Mouse (Mus musculus) adrenal gland, postnatal 36 days (tissue): Measurements from ENCODE around the gene Svs4. TPM values are rescaled to one million over a fixed set of nuclear protein-coding genes. Genes with fewer than 3 reads are reported as not detected.
"Not testable (repeated sequence)": the region's sequence is repeated elsewhere in the genome, so short reads cannot be mapped to it uniquely, and the experiment has no call there.

Experiments
- DNase-seq, 2 experiments: peaks; one replicate each; pipeline ENCODE4 v3.0.0; 2021; ENCODE audit warnings: mixed read lengths in 1 of 2
- long read RNA-seq, 2 experiments: library from polyadenylated mRNA; stranded (forward); transcript quantifications; one replicate each; pipeline ENCODE4 v2.0.0; 2021; ENCODE audit warnings: borderline sequencing depth in 2 of 2
- total RNA-seq, 2 experiments: library from RNA; stranded (reverse); gene quantifications; 2 replicates each; pipeline ENCODE4 v1.2.3; 2021

Svs4 gene
- total RNA-seq = not detected
- long read RNA-seq, experiment 1 = 0 reads
- long read RNA-seq, experiment 2 = 0 reads

- no peak for DNase-seq
Measured at GRCm38 (mm10) chr2:164278359-164278758, at the start of gene Svs4. Gene Svs4 (minus strand): TSS chr2:164278459.

DNA sequence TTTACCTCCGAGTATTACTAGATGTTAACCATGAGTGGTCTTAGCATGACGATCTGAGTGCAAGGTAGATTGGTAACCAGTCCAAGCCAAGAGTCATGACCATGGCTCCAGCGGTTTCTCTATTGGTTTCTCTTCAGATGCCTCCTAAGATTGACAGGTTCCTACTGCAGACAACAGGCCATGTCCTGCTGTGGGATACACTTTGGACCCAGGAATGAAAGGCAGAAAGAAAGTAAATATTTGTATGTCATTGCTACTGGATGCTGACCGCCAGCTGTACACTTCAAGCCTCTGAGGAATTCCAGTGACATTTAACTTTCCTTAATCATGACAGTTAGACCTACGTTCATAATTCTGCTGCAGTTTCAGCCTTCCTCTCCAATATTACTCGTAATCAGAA lies 42.7 kb upstream of the Svs4 start:
- DNase-seq = no peak

DNA sequence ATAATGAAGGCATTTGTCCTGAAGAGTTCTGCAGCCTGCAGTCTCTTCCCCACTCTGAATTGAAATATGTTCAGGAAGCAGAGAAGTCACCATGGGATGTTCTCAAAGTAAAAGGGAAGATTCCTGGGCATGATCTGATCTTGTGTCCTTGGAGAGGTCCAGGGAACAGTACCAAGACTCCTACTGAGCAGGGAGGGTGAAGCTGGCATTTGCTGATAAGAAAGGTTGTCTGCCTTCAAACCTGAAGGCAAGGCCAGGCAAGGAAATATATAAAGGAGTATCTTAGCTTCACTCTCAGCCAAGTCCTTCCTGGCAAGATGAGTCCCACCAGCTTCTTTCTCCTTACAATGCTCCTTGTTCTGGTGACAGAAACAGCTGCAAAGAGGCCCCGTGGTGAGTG lies 38.2 kb upstream of the Svs4 start, which contains the start of gene Svs6:
TSS of gene Svs6 (plus strand) at position 301 of the 400 bp plus-strand sequence.
- not testable (repeated sequence) for DNase-seq

DNA sequence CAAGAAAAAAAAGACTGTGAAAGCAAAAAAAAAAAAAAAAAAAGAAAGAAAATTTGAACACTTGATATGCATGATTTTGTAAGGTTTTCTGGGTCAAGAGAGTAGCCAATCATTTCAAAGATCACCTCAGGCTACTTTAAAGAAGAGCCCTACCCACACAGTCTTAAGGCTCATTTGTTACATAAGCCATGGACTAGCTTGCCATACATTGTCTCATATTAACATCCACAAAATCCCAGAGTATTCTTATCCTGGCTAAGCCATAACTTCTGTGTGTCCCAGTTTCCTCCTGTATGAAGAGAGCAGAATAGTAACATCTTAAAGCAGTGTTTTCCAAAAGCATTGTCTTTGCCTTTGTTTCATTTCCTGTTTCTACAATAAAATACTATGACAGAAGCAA lies 37.2 kb upstream of the Svs4 start:
- DNase-seq = not testable (repeated sequence)

- no peak for DNase-seq
Measured at GRCm38 (mm10) chr2:164312599-164312998, 34.3 kb upstream of the Svs4 start.

DNA sequence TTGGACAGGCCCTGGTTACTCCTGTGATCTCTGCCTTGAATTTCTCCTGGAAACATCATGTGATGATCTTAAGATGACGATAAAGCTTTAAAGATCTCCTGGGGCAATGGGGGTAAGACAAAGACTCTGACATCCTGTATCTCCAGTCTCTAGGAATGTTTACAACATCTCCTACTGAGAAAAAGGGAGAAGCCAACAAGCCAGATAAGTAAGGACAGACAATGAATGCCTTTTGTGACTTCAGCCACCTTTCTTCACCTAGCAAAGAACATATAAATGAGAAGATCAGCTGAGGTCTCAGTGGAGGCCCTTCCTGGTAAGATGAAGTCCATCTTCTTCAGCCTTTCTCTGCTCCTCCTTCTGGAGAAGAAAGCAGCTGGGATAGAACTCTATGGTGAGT lies 10.7 kb upstream of the Svs4 start, which contains the start of gene Svs3a:
TSS of gene Svs3a (plus strand) at position 301 of the 400 bp plus-strand sequence.
- not testable (repeated sequence) for DNase-seq

DNA sequence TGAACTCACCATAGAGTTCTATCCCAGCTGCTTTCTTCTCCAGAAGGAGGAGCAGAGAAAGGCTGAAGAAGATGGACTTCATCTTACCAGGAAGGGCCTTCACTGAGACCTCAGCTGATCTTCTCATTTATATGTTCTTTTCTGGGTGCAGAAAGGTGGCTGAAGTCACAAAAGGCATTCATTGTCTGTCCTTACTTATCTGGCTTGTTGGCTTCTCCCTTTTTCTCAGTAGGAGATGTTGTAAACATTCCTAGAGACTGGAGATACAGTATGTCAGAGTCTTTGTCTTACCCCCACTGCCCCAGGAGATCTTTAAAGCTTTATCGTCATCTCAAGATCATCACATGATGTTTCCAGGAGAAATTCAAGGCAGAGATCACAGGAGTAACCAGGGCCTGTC lies 21.7 kb downstream of the Svs4 start, which contains the start of gene Svs3b:
TSS of gene Svs3b (minus strand) at position 101 of the 400 bp plus-strand sequence.
- DNase-seq = not testable (repeated sequence)

- DNase-seq = no peak
Measured at GRCm38 (mm10) chr2:164238366-164238765, 39.9 kb downstream of the Svs4 start, which contains the start of gene Svs2. Gene Svs2 (minus strand): TSS chr2:164238466.

- no peak for DNase-seq
Measured at GRCm38 (mm10) chr2:164232671-164233070, 45.6 kb downstream of the Svs4 start.

- DNase-seq = peak; percentile 38 to 44
Measured at GRCm38 (mm10) chr2:164228361-164229070, 49.7 kb downstream of the Svs4 start.

Other genes with a start within 250 kb of the Svs4 start
- 10 to 100 TPM; 27.5 to 32.4 TPM for gene Stk4, start 208.1 kb downstream of the Svs4 start, total RNA-seq
- 10 to 100 TPM; 32.9 to 41.5 TPM for gene Tomm34, start 207.3 kb downstream of the Svs4 start, total RNA-seq
- not detected for gene Kcns1, start 107.3 kb downstream of the Svs4 start, total RNA-seq
- not detected for gene Wfdc5, start 95.7 kb downstream of the Svs4 start, total RNA-seq
- gene Wfdc12, start 87.9 kb downstream of the Svs4 start, total RNA-seq = 1 to 10 TPM in 1 of 2 experiments, under 1 TPM in 1; 0.43 to 1.4 TPM
- gene Wfdc15a, start 78.3 kb downstream of the Svs4 start, total RNA-seq = not detected
- not detected for gene Wfdc15b, start 56.8 kb downstream of the Svs4 start, total RNA-seq
- gene Svs2, start 40.0 kb downstream of the Svs4 start, total RNA-seq = not detected
- gene Svs3b, start 21.8 kb downstream of the Svs4 start, total RNA-seq = not detected
- gene Svs3a, start 10.8 kb upstream of the Svs4 start, total RNA-seq = not detected
- gene Svs6, start 38.3 kb upstream of the Svs4 start, total RNA-seq = not detected
- gene Svs5, start 54.3 kb upstream of the Svs4 start, total RNA-seq = 1 to 10 TPM; 2.7 to 4.3 TPM
- 10 to 100 TPM; 17.0 to 18.0 TPM for gene Slpi, start 110.6 kb upstream of the Svs4 start, total RNA-seq
- gene Rbpjl, start 124.7 kb upstream of the Svs4 start, total RNA-seq = not detected
- 1 to 10 TPM in 1 of 2 experiments, under 1 TPM in 1; 0.92 to 1.4 TPM for gene Matn4, start 126.7 kb upstream of the Svs4 start, total RNA-seq
- gene Sdc4, start 165.4 kb upstream of the Svs4 start, total RNA-seq = 100 to 1,000 TPM; 116 to 144 TPM
- 10 to 100 TPM; 28.3 to 33.2 TPM for gene Sys1, start 178.5 kb upstream of the Svs4 start, total RNA-seq
- 1 to 10 TPM; 5.0 to 8.4 TPM for gene Gm20458, start 182.5 kb upstream of the Svs4 start, total RNA-seq
- not detected for gene Trp53tg5, start 195.3 kb upstream of the Svs4 start, total RNA-seq
- 10 to 100 TPM in 1 of 2 experiments, 1 to 10 TPM in 1; 8.0 to 12.5 TPM for gene Dbndd2, start 207.6 kb upstream of the Svs4 start, total RNA-seq
- 10 to 100 TPM; 74.0 to 98.3 TPM for gene Pigt, start 219.1 kb upstream of the Svs4 start, total RNA-seq